ENCODE assay signal across 8 mouse cellular contexts in the genomic region with DNA sequence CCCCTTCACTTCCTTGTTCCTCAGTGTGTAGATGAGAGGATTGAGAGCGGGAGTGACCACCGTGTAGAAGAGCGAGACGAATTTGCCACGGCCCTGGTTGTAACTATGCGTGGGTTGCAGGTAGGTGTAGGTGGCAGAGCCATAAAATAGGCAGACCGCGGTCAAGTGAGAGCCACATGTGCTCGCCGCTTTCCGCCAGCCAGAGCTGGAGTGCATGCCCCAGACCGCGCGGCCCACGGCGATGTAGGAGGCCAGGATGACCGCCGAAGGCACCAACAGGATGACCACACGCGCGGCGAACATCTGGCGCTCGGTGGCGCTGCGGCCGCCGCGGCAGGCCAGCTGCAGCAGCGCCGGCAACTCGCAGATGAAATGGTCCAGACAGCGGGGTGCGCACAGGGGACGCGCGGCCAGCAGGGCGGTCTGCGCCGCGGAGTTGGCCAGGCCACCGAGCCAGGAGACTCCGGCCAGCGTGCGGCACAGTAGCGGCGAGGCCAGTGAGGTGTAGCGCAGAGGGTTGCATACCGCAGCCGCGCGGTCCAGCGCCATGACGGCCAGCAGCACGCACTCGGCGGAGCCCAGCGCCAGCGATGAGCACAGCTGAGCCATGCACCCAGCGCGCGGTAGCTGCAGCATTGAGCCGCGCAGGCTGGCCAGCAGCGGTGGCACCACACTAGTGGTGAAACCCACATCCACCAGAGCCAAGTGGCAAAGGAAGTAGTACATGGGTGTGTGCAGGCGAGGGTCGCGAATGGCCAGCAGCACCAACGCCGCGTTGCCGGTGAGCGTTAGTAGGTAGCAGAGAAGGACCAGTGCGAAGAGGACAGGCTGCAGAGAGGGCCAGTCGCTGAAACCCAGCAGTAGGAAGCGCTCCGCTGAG. TPM values are rescaled to one million over a fixed set of nuclear protein-coding genes. Genes with fewer than 3 reads are reported as not detected.
DNase-seq lines count a peak whose midpoint lies in the region; ATAC-seq lines count a peak whose summit lies in the region.

No protein-coding gene starts in this region.

- H3K4me2 ChIP-seq in lung, embryonic 16.5 days (ENCODE audit: low read depth, low read length), result peak overlapping the region; percentile 73
- H3K4me2 ChIP-seq in heart, embryonic 11.5 days, result peak overlapping the region; percentile 90
- peak overlapping the region; percentile 87 for H3K4me2 ChIP-seq in midbrain, embryonic 14.5 days (ENCODE audit: low read length)

- H3K27me3 ChIP-seq in lung, embryonic 16.5 days (ENCODE audit: control insufficient read depth, insufficient read depth, low read depth, low read length), result peaks cover 30% of the 10 kb centered on the region
- peaks cover 37% of the 10 kb centered on the region for H3K27me3 ChIP-seq in heart, embryonic 11.5 days (ENCODE audit: control insufficient read depth, insufficient read depth, low read length)
- H3K27me3 ChIP-seq in midbrain, embryonic 14.5 days (ENCODE audit: control insufficient read depth, insufficient read depth, low read length), result peaks cover 11% of the 10 kb centered on the region; the same call in 1 of the 2 replicates

- H3K36me3 ChIP-seq in lung, embryonic 16.5 days (ENCODE audit: control insufficient read depth, insufficient read depth, low read length), result no peaks in the 10 kb centered on the region
- no peaks in the 10 kb centered on the region for H3K36me3 ChIP-seq in heart, embryonic 11.5 days (ENCODE audit: control insufficient read depth, insufficient read depth, low read length)
- no peaks in the 10 kb centered on the region for H3K36me3 ChIP-seq in midbrain, embryonic 14.5 days (ENCODE audit: control insufficient read depth, insufficient read depth, low read length)

- H3K27ac ChIP-seq in lung, embryonic 16.5 days (ENCODE audit: low read length), result no peak overlapping the region
- no peak overlapping the region for H3K27ac ChIP-seq in heart, embryonic 11.5 days (ENCODE audit: low read depth, low read length)
- H3K27ac ChIP-seq in midbrain, embryonic 14.5 days (replicated peaks; ENCODE audit: low read depth, low read length), result peak overlapping the region; percentile 70

- no peak for DNase-seq in lung, postnatal 36 days
- peak; percentile 79 for DNase-seq in embryo, embryonic 10 days (ENCODE audit: low spot score)
- DNase-seq in kidney, postnatal 4 days, result peak; percentile 39 to 57
- DNase-seq in midbrain, embryonic 14.5 days, result peak; percentile 81
- peak; percentile 48 for DNase-seq in yolk sac, embryonic 10.5 days (ENCODE audit: low spot score)
- no peak for DNase-seq in spleen, postnatal 10 days (ENCODE audit: low spot score in 2 of 2)

- H3K9me3 ChIP-seq in lung, embryonic 16.5 days (ENCODE audit: control insufficient read depth, low read length), result no peaks in the 10 kb centered on the region
- no peaks in the 10 kb centered on the region for H3K9me3 ChIP-seq in heart, embryonic 11.5 days (replicated peaks; ENCODE audit: control insufficient read depth, low read length)
- no peaks in the 10 kb centered on the region for H3K9me3 ChIP-seq in midbrain, embryonic 14.5 days (ENCODE audit: control insufficient read depth, low read length)

- H3K9ac ChIP-seq in lung, embryonic 16.5 days (ENCODE audit: low read length), result no peak overlapping the region; the same call in 1 of the 2 replicates
- peak overlapping the region; percentile 39; the same call in 1 of the 2 replicates for H3K9ac ChIP-seq in heart, embryonic 11.5 days (ENCODE audit: low read depth, low read length)
- peak overlapping the region; percentile 72 for H3K9ac ChIP-seq in midbrain, embryonic 14.5 days (replicated peaks; ENCODE audit: low read length)

- H3K4me1 ChIP-seq in lung, embryonic 16.5 days (replicated peaks; ENCODE audit: control insufficient read depth, insufficient read depth, low read length), result 0 out of 2 replicates have a peak, but pooled peaks cover 2% of the 10 kb centered on the region
- H3K4me1 ChIP-seq in heart, embryonic 11.5 days (ENCODE audit: control insufficient read depth, insufficient read depth, low read length), result no peaks in the 10 kb centered on the region
- H3K4me1 ChIP-seq in midbrain, embryonic 14.5 days (ENCODE audit: control insufficient read depth, insufficient read depth, low read length), result no peaks in the 10 kb centered on the region

- H3K4me3 ChIP-seq in lung, embryonic 16.5 days (ENCODE audit: low read length), result peak overlapping the region; percentile 48
- H3K4me3 ChIP-seq in heart, embryonic 11.5 days (ENCODE audit: low read depth, low read length), result peak overlapping the region; percentile 61
- peak overlapping the region; percentile 62 for H3K4me3 ChIP-seq in midbrain, embryonic 14.5 days (replicated peaks; ENCODE audit: low read depth, low read length)

- ATAC-seq in lung, embryonic 16.5 days (ENCODE audit: low read depth), result peak; percentile 67
- peak; percentile 69 for ATAC-seq in heart, embryonic 11.5 days (replicated peaks; ENCODE audit: insufficient number of reproducible peaks, low FRiP score, low TSS enrichment)
- ATAC-seq in midbrain, embryonic 14.5 days (ENCODE audit: low FRiP score, low TSS enrichment), result peak; percentile 88

- 1% methylated on average over 74 of the region's 77 CpGs for WGBS in lung, embryonic 16.5 days
- under 1% methylated on average over 77 of the region's 77 CpGs for WGBS in heart, embryonic 11.5 days (ENCODE audit: insufficient replicate concordance)
- WGBS in midbrain, embryonic 14.5 days, result under 1% methylated on average over 77 of the region's 77 CpGs

RNA-seq across cellular contexts. Expression of gene Ubd, which starts 3.4 kb away (rescaled TPM):
- polyA plus RNA-seq in lung, embryonic 16.5 days (2015; fragmentation: Nextera tagmentation; extraction: Ambion mirVana), result 0.28 and 1.1 TPM in 2 replicates
- not detected in 2 replicates for polyA plus RNA-seq in heart, embryonic 11.5 days (2014; fragmentation: Nextera tagmentation; extraction: Ambion mirVana)
- polyA plus RNA-seq in midbrain, embryonic 14.5 days (2014; fragmentation: Nextera tagmentation; extraction: Ambion mirVana), result not detected in 2 replicates

RNA-seq across cellular contexts. Expression of gene Olfr94, which starts 3.7 kb away (rescaled TPM):
- not detected in 2 replicates for polyA plus RNA-seq in lung, embryonic 16.5 days (2015; fragmentation: Nextera tagmentation; extraction: Ambion mirVana)
- polyA plus RNA-seq in heart, embryonic 11.5 days (2014; fragmentation: Nextera tagmentation; extraction: Ambion mirVana), result not detected in 2 replicates
- not detected in 2 replicates for polyA plus RNA-seq in midbrain, embryonic 14.5 days (2014; fragmentation: Nextera tagmentation; extraction: Ambion mirVana)

RNA-seq across cellular contexts. Expression of gene Olfr95, which starts 15.8 kb away (rescaled TPM):
- not detected in 2 replicates for polyA plus RNA-seq in lung, embryonic 16.5 days (2015; fragmentation: Nextera tagmentation; extraction: Ambion mirVana)
- polyA plus RNA-seq in heart, embryonic 11.5 days (2014; fragmentation: Nextera tagmentation; extraction: Ambion mirVana), result not detected in 2 replicates
- polyA plus RNA-seq in midbrain, embryonic 14.5 days (2014; fragmentation: Nextera tagmentation; extraction: Ambion mirVana), result not detected in 2 replicates

RNA-seq across cellular contexts. Expression of gene Olfr96, which starts 22.9 kb away (rescaled TPM):
- not detected in 2 replicates for polyA plus RNA-seq in lung, embryonic 16.5 days (2015; fragmentation: Nextera tagmentation; extraction: Ambion mirVana)
- polyA plus RNA-seq in heart, embryonic 11.5 days (2014; fragmentation: Nextera tagmentation; extraction: Ambion mirVana), result not detected in 2 replicates
- polyA plus RNA-seq in midbrain, embryonic 14.5 days (2014; fragmentation: Nextera tagmentation; extraction: Ambion mirVana), result not detected in 2 replicates

RNA-seq across cellular contexts. Expression of gene Olfr93, which starts 35.8 kb away (rescaled TPM):
- polyA plus RNA-seq in lung, embryonic 16.5 days (2015; fragmentation: Nextera tagmentation; extraction: Ambion mirVana), result not detected in 2 replicates
- not detected in 2 replicates for polyA plus RNA-seq in heart, embryonic 11.5 days (2014; fragmentation: Nextera tagmentation; extraction: Ambion mirVana)
- polyA plus RNA-seq in midbrain, embryonic 14.5 days (2014; fragmentation: Nextera tagmentation; extraction: Ambion mirVana), result not detected in 2 replicates

Comparison
In these comparisons a context has a peak if more than half of its experiments do, and no peak if none do; other contexts are left out.
1. DNase-seq: peak in embryo, embryonic 10 days (single experiment), kidney, postnatal 4 days (2 of 2), midbrain, embryonic 14.5 days (single experiment) and yolk sac, embryonic 10.5 days (single experiment); none in lung, postnatal 36 days (single experiment) and spleen, postnatal 10 days (0 of 2).
2. Peak in every context shown above with its lines, with median percentiles within 50 percentile points of each other: ATAC-seq, H3K4me2 ChIP-seq and H3K4me3 ChIP-seq.